Mouse (Mus musculus) liver, embryonic 16.5 days (tissue): ENCODE data around the gene Wasf3. TPM values are rescaled to one million over a fixed set of nuclear protein-coding genes. Genes with fewer than 3 reads are reported as not detected.

Experiments
- ATAC-seq: fragments of 200-750 bp; cut with Nextera tagmentation; 2 replicates; pipeline ENCODE4 v1.8.0; 2017; ENCODE audit warnings: low read depth, mild to moderate bottlenecking, moderate number of reproducible peaks, moderate library complexity
- H3K27ac ChIP-seq: fragments of 300-500 bp; sonication (generic); 2 replicates; pipeline ENCODE4 v1.5.1; 2014; ENCODE audit warnings: mild to moderate bottlenecking, low read length
- H3K27me3 ChIP-seq: fragments of 300-500 bp; sonication (generic); 2 replicates; pipeline ENCODE4 v1.6.1; 2014; ENCODE audit warnings: low read depth, low read length, mixed read lengths; ENCODE audit not compliant: control insufficient read depth, insufficient read depth
- H3K36me3 ChIP-seq: fragments of 300-500 bp; sonication (generic); 2 replicates; pipeline ENCODE4 v1.6.1; 2014; ENCODE audit warnings: mild to moderate bottlenecking; ENCODE audit not compliant: control insufficient read depth, insufficient read depth
- H3K4me1 ChIP-seq: fragments of 300-500 bp; sonication (generic); 2 replicates; pipeline ENCODE4 v1.6.1; 2014; ENCODE audit warnings: low read depth, low read length, mixed read lengths; ENCODE audit not compliant: control insufficient read depth
- H3K4me2 ChIP-seq: fragments of 300-500 bp; sonication (generic); 2 replicates; pipeline ENCODE4 v1.6.1; 2014; ENCODE audit warnings: low read depth, low read length, mixed read lengths
- H3K4me3 ChIP-seq: fragments of 300-500 bp; sonication (generic); 2 replicates; pipeline ENCODE4 v1.5.1; 2014; ENCODE audit warnings: low read depth, mild to moderate bottlenecking, low read length
- H3K9ac ChIP-seq: fragments of 300-500 bp; sonication (generic); 2 replicates; pipeline ENCODE4 v1.6.1; 2014; ENCODE audit warnings: low read depth, low read length
- H3K9me3 ChIP-seq: fragments of 300-500 bp; sonication (generic); replicated peaks from 2 replicates; pipeline ENCODE4 v1.6.1; 2016; ENCODE audit warnings: low read length; ENCODE audit not compliant: control insufficient read depth
- WGBS: fragments of 180-500 bp; shearing (Covaris S2); extraction: QIAGEN DNeasy Blood & Tissue Kit; methylation state at CpG from one replicate; pipeline ENCODE4 v1.1.7; 2014; ENCODE audit not compliant: insufficient replicate concordance; 5-methylcytosine and 5-hydroxymethylcytosine counted together
- polyA plus RNA-seq: library from polyadenylated mRNA; unstranded; fragments of >200 nt; fragmentation: Nextera tagmentation; extraction: Ambion mirVana; gene quantifications from 2 replicates; pipeline ENCODE4 v1.2.1, GENCODE M21; 2015

Gene Wasf3
- polyA plus RNA-seq, 1 experiment from 2014 or later = 0.04 TPM

DNA sequence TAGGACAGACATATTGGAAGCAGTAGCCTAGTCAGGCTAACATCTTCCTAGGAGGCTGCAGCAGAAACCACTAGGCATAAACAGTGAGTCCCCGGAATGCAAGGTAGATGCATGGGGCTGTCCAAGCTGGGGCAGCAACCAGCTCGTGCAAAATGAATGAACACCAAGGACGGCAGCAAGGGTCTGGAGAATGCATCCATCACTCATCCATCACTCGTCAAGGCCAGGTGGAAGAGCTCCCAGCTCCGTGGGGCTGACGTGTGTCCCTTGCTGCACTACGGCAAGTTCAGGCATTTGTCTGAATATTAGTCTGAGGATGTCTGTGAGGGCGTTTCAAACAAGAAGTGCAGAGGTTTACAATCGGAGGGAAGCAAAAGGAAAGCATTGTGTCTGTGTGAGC is 22.1 kb upstream of the Wasf3 start:
- no peak for ATAC-seq
- Histone ChIP-seq H3K9me3 (no peaks in the 10 kb centered on the region), H3K9ac (no peak overlapping the region), H3K4me3 (no peak overlapping the region), H3K27me3 (no peaks in the 10 kb centered on the region), H3K4me2 (no peak overlapping the region), H3K4me1 (no peaks in the 10 kb centered on the region), H3K36me3 (no peaks in the 10 kb centered on the region), H3K27ac (no peak overlapping the region)
- 63% methylated on average over 9 of the region's 9 CpGs for WGBS

DNA sequence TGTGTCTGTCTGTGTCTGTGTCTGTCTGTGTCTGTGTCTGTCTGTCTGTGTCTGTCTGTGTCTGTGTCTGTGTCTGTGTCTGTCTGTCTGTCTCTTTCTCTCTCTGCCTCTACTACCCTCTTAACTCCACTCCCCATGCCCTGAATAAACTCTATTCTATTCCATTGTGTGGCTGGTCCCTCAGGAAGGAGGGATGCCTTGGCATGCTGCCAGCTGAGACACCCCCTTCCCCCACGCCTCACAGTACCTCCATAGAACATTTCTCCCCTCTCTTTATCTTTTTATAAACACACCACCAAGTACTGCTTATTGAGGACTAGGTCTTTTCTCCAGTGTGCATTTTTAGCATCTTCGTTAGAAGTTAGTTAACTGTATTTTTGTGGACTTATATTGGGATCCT is 16.4 kb upstream of the Wasf3 start:
- Histone ChIP-seq H3K36me3 (no peaks in the 10 kb centered on the region), H3K27ac (no peak overlapping the region), H3K9ac (no peak overlapping the region), H3K9me3 (no peaks in the 10 kb centered on the region), H3K4me3 (no peak overlapping the region), H3K27me3 (no peaks in the 10 kb centered on the region), H3K4me2 (no peak overlapping the region), H3K4me1 (no peaks in the 10 kb centered on the region)
- 44% methylated on average over 2 of the region's 2 CpGs for WGBS
- ATAC-seq = no peak

DNA sequence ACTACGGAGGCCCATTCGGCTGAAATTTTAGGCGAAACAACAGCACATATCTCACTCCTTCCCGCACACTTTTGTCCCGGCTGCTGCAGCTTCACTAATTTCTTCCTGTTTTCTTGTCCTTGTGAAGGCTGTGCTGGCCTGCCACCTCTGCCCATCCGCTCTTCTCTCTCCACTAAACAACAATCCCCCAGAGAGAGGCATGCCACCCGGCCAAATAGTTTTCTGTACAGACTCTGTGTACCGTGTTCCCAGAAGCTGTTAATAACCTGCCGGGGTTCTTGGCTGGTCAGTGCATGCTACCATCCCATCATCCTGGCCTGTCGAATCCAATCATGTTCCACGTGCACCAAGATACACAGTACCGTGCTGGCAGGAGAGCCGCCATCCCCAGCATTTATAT is 15.8 kb upstream of the Wasf3 start:
- no peak overlapping the region for H3K4me2 ChIP-seq
- H3K4me1 ChIP-seq = no peaks in the 10 kb centered on the region
- no peaks in the 10 kb centered on the region for H3K36me3 ChIP-seq
- no peak for ATAC-seq
- H3K4me3 ChIP-seq = no peak overlapping the region
- WGBS = 75% methylated on average over 13 of the region's 13 CpGs
- no peak overlapping the region for H3K9ac ChIP-seq
- H3K9me3 ChIP-seq = no peaks in the 10 kb centered on the region
- no peak overlapping the region for H3K27ac ChIP-seq
- no peaks in the 10 kb centered on the region for H3K27me3 ChIP-seq

DNA sequence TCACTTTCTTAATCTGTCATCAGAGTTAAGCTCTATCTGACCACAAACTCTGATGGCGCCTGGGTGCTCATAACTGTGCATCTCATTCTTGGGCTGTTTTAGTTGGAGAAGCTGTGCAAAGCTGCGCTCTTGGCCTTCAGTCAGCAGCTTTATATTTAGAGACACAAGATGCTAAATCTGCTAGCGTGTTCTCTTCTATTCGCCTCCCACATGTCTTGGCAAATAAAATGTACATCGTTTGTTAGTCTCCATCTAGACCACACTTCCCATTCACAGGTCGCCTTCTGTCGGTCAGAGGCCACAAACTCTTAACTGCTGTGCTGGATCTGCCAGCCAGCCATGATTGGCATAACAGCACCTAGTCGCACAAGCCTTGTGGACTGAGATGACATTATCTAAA is 14.0 kb upstream of the Wasf3 start:
- ATAC-seq = no peak
- H3K4me3 ChIP-seq = no peak overlapping the region
- no peaks in the 10 kb centered on the region for H3K36me3 ChIP-seq
- no peaks in the 10 kb centered on the region for H3K27me3 ChIP-seq
- H3K9me3 ChIP-seq = no peaks in the 10 kb centered on the region
- H3K27ac ChIP-seq = no peak overlapping the region
- no peaks in the 10 kb centered on the region for H3K4me1 ChIP-seq
- H3K9ac ChIP-seq = no peak overlapping the region
- no peak overlapping the region for H3K4me2 ChIP-seq
- WGBS = 66% methylated on average over 8 of the region's 8 CpGs

DNA sequence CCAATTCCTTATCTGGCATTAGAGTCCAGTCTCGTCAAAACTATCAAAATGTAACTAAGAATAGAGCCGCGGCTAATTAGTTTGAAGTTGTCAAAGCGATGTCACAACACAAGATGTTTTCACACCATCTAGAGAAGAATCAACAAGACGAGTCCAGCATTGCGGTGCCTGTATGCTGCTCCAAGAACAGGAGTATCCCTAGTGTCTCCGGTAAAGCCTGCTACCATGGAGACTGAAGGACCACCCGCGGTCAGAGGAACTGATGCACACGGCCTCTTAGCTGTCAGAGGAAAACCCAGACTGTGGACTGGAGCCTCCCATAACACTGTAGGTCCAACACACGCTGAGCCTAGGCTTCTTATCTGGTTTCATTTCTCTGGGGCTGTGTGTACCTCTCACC is 11.5 kb upstream of the Wasf3 start:
- 74% methylated on average over 11 of the region's 11 CpGs for WGBS
- Histone ChIP-seq H3K4me1 (no peaks in the 10 kb centered on the region), H3K36me3 (no peaks in the 10 kb centered on the region), H3K4me2 (no peak overlapping the region), H3K27me3 (no peaks in the 10 kb centered on the region), H3K27ac (no peak overlapping the region), H3K4me3 (no peak overlapping the region), H3K9ac (no peak overlapping the region), H3K9me3 (no peaks in the 10 kb centered on the region)
- ATAC-seq = no peak

DNA sequence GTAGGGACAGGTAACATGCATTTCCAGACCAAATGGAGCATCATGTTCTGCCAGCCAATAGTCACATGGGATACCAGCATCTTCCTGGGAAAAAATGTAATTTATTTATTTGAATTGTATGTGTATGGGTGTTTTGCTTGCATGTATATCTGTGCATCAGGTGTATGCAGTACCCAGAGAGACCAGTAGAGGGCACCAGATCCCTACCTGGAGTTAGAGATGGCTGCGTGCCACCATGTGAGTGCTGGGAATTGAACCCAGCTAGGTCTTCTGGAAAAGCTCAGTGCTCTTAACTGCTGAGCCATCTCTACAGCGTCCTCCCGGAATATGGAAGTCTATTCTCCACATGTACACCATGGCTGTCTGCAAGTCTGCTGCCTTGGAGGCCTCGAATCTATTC is 8.2 kb upstream of the Wasf3 start:
- Histone ChIP-seq H3K27ac (no peak overlapping the region), H3K27me3 (no peaks in the 10 kb centered on the region), H3K9me3 (no peaks in the 10 kb centered on the region), H3K36me3 (no peaks in the 10 kb centered on the region), H3K4me1 (no peaks in the 10 kb centered on the region), H3K4me3 (no peak overlapping the region), H3K4me2 (no peak overlapping the region), H3K9ac (no peak overlapping the region)
- no peak for ATAC-seq
- 59% methylated on average over 4 of the region's 4 CpGs for WGBS

DNA sequence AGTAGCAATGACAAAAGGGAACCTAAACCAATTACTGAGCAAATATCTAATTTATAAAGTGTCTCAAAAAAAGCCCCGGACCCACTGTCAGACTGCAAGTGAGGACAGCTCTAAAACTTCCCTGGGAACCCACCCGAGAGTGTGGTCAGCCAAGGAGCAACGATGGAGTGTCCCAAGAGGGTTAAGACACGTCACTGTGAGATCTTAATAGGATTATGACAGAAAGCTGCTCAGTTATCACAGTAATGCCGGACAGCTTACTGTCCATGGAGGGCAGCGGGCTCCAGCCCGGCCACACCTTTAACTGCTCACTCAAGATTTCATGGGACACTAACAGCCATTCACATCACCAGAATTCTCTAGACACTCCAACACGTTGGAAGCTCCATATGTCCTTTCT is 4.7 kb upstream of the Wasf3 start:
- no peaks in the 10 kb centered on the region for H3K9me3 ChIP-seq
- no peak for ATAC-seq
- H3K4me3 ChIP-seq = no peak overlapping the region
- no peaks in the 10 kb centered on the region for H3K36me3 ChIP-seq
- no peaks in the 10 kb centered on the region for H3K4me1 ChIP-seq
- no peak overlapping the region for H3K4me2 ChIP-seq
- H3K27ac ChIP-seq = no peak overlapping the region
- 58% methylated on average over 8 of the region's 8 CpGs for WGBS
- peaks cover 10% of the 10 kb centered on the region for H3K27me3 ChIP-seq
- H3K9ac ChIP-seq = no peak overlapping the region

DNA sequence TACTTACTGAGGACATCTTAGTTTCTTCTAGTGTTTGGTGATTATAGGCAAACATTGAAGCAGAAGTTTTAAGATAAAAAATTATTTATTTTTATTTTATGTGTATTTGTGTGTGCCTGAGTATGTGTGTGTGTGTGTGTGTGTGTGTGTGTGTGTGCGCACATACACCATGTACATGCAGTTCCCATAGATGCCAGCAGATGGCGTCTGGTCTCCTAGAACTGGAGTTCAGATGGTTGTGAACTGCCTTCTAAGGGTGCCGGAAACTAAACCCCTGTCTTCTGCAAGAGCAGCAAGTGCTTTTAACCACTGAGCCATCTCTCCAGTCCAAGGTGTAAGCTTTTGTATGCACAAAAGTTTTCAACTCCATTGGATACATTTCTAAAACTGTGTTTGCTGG is 2.5 kb upstream of the Wasf3 start:
- H3K27me3 ChIP-seq = peaks cover 25% of the 10 kb centered on the region
- H3K4me3 ChIP-seq = no peak overlapping the region
- no peaks in the 10 kb centered on the region for H3K9me3 ChIP-seq
- H3K36me3 ChIP-seq = no peaks in the 10 kb centered on the region
- WGBS = 63% methylated on average over 3 of the region's 3 CpGs
- no peaks in the 10 kb centered on the region for H3K4me1 ChIP-seq
- no peak overlapping the region for H3K9ac ChIP-seq
- ATAC-seq = no peak
- H3K4me2 ChIP-seq = no peak overlapping the region
- H3K27ac ChIP-seq = no peak overlapping the region

DNA sequence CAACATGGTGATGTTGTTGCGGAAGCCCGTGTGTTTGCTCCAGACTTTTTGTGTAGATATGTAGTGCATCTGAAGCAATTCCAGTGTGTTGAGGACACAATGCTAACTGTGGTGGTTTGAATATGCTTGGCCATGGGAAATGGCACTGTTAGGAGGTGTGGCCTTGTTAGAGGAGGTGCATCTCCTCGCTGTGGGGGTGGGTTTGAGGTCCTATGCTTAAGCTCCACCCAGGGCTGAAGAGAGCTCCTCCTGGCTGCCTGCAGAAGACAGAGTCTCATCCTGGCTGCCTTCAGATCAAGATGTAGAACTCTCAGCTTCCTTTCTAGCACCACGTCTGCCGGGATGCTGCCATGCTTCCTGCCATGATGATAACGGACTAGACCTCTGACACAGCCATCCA is 1.4 kb upstream of the Wasf3 start:
- Histone ChIP-seq H3K27ac (no peak overlapping the region), H3K4me3 (no peak overlapping the region), H3K36me3 (no peaks in the 10 kb centered on the region), H3K4me2 (no peak overlapping the region), H3K27me3 (peaks cover 25% of the 10 kb centered on the region), H3K9ac (no peak overlapping the region), H3K9me3 (no peaks in the 10 kb centered on the region), H3K4me1 (no peaks in the 10 kb centered on the region)
- ATAC-seq = no peak
- WGBS = 59% methylated on average over 6 of the region's 6 CpGs

DNA sequence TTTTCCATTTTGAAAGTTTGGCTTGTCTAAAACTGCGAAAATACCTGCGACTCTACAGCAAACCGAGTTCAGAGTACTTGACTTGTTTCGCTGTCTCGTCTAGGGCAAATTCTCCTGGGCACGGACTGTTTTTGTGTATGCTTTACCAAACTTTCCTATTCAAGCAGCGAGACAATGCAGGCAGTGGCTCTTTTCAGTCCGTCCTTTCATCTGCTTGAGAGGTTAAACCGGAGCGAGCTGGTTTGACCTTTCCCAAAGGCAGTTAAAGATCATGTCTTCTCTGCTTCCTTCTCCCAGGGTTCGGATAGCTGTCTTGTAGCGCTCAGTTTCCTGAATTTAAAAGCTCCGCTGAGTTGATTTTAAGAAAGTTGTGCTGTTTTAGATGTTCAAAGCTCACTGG is 1.2 kb downstream of the Wasf3 start:
- Histone ChIP-seq H3K4me3 (no peak overlapping the region), H3K4me1 (no peaks in the 10 kb centered on the region), H3K9ac (no peak overlapping the region), H3K9me3 (no peaks in the 10 kb centered on the region), H3K36me3 (no peaks in the 10 kb centered on the region), H3K27me3 (peaks cover 25% of the 10 kb centered on the region), H3K27ac (no peak overlapping the region), H3K4me2 (no peak overlapping the region)
- no peak for ATAC-seq
- WGBS = 21% methylated on average over 13 of the region's 13 CpGs
